Mouse (Mus musculus) erythroblast, embryonic 14.5 days (primary cell): ENCODE results near the gene Serpina1e.

Source experiments
- GATA1 ChIP-seq: IDR thresholded peaks from 2 replicates; pipeline ENCODE4 v1.6.1; 2012; ENCODE audit warnings: low read length, inconsistent platforms, mixed read lengths
- TAL1 ChIP-seq: IDR thresholded peaks from 3 replicates; pipeline ENCODE4 v1.6.1; 2012; ENCODE audit warnings: low read length, inconsistent platforms, mixed read lengths

GRCm38 (mm10) chr12:103962337-103962736, 3.6 kb upstream of the Serpina1e start:
- TF ChIP-seq GATA1 (no peak), TAL1 (no peak)
